Mouse (Mus musculus): ENCODE data around the gene Ceacam20.
A peak's percentile ranks its signal among the peaks of the same experiment; 100 is the strongest.
"Not testable (repeated sequence)": the region's sequence is repeated elsewhere in the genome, so short reads cannot be mapped to it uniquely, and the experiment has no call there.

Ceacam20 gene

GRCm38 (mm10) chr7:19964985-19965579, at the start of gene Ceacam20:
Ceacam20 (plus strand) TSS chr7:19965412.
- no peak for DNase-seq (ENCODE audit: low read depth, low spot score)

GRCm38 (mm10) chr7:19920166-19920505, 45.1 kb upstream of the Ceacam20 start:
- DNase-seq (ENCODE audit: low read depth, low spot score) = no peak

GRCm38 (mm10) chr7:19920506-19921261, 44.5 kb upstream of the Ceacam20 start, which contains the start of gene Pvr:
Pvr (minus strand) TSS chr7:19921160.
- DNase-seq (ENCODE audit: low read depth, low spot score) = peak; percentile 73

- DNase-seq (ENCODE audit: low read depth, low spot score) = no peak
These were observed 41.9 kb upstream of the Ceacam20 start for GRCm38 (mm10) chr7:19923354-19923753.

GRCm38 (mm10) chr7:19923797-19924196, 41.4 kb upstream of the Ceacam20 start:
- peak; percentile 40 for DNase-seq (ENCODE audit: low read depth, low spot score)

GRCm38 (mm10) chr7:19925376-19925775, 39.8 kb upstream of the Ceacam20 start:
- no peak for DNase-seq (ENCODE audit: low read depth, low spot score)

GRCm38 (mm10) chr7:19926849-19927480, 38.2 kb upstream of the Ceacam20 start:
- DNase-seq (ENCODE audit: low read depth, low spot score) = no peak

- DNase-seq (ENCODE audit: low read depth, low spot score) = no peak
These were observed 36.7 kb upstream of the Ceacam20 start for GRCm38 (mm10) chr7:19928486-19928885.

GRCm38 (mm10) chr7:19930481-19930880, 34.7 kb upstream of the Ceacam20 start:
- DNase-seq (ENCODE audit: low read depth, low spot score) = not testable (repeated sequence)

GRCm38 (mm10) chr7:19932133-19932876, 32.9 kb upstream of the Ceacam20 start:
- DNase-seq (ENCODE audit: low read depth, low spot score) = no peak

- no peak for DNase-seq (ENCODE audit: low read depth, low spot score)
These were observed 32.1 kb upstream of the Ceacam20 start for GRCm38 (mm10) chr7:19932877-19933809.

GRCm38 (mm10) chr7:19935171-19935751, 30.0 kb upstream of the Ceacam20 start:
- no peak for DNase-seq (ENCODE audit: low read depth, low spot score)

- no peak for DNase-seq (ENCODE audit: low read depth, low spot score)
These were observed 29.3 kb upstream of the Ceacam20 start for GRCm38 (mm10) chr7:19935961-19936360.

- no peak for DNase-seq (ENCODE audit: low read depth, low spot score)
These were observed 27.9 kb upstream of the Ceacam20 start for GRCm38 (mm10) chr7:19937229-19937821.

GRCm38 (mm10) chr7:19939555-19940235, 25.5 kb upstream of the Ceacam20 start:
- DNase-seq (ENCODE audit: low read depth, low spot score) = no peak

- DNase-seq (ENCODE audit: low read depth, low spot score) = no peak
These were observed 25.0 kb upstream of the Ceacam20 start for GRCm38 (mm10) chr7:19940256-19940655.

- no peak for DNase-seq (ENCODE audit: low read depth, low spot score)
These were observed 20.5 kb upstream of the Ceacam20 start for GRCm38 (mm10) chr7:19944709-19945108.

GRCm38 (mm10) chr7:19945201-19945600, 20.0 kb upstream of the Ceacam20 start:
- no peak for DNase-seq (ENCODE audit: low read depth, low spot score)

- no peak for DNase-seq (ENCODE audit: low read depth, low spot score)
These were observed 19.2 kb upstream of the Ceacam20 start for GRCm38 (mm10) chr7:19945821-19946515.

All from forelimb bud, embryonic 11.5 days (tissue).